Mouse (Mus musculus): ENCODE measurements around the gene Hemgn. TPM values are rescaled to one million over a fixed set of nuclear protein-coding genes. Genes with fewer than 3 reads are reported as not detected.
A peak's percentile ranks its signal among the peaks of the same experiment; 100 is the strongest.

The Hemgn gene
- polyA plus RNA-seq, 1 experiment from 2014 or later, result 0.13 TPM

DNA sequence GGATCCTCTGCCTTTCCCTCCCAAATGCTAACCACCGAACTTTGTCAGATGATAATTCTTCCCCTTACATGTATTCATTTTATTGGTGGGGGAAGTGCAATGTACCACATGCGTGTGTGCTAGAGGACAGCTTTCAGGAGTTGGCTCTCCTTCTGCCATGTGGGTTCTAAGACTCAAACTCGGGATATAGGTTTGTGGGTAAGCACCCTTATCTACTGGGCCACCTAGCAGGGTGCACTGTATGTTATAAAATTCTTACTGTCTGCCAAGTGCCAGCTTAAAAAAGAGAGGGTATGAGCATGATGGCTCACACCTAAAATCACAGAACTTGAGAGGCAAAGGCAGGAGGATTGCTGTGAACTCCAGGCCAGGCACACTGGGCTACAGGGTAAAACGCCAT lies 14.5 kb downstream of the Hemgn start:
- 82% methylated on average over 4 of the region's 4 CpGs for WGBS
- H3K4me3 ChIP-seq (ENCODE audit: low read length), result no peak overlapping the region
- no peak for ATAC-seq

DNA sequence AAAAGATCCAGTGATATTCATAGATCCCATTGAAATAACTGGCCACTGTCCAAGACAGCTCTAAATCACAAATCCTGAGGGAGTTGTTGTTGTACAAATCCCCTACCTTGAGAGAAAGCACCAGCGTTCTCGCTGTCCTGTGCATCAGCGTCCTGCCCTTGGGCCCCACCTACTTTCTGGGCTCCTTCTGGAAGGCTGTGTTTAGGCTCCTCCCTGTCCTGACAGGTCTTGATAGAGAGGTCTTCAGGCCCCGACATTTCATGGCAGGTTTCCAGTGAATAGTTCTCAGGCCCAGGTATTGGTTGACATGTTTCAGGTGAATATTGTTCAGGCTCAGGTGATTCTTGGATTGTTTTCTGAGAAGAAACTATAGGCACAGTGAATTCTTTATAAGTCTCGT lies 17.6 kb downstream of the Hemgn start:
- no peak for ATAC-seq
- no peak overlapping the region for H3K4me3 ChIP-seq (ENCODE audit: low read length)
- no peaks in the 10 kb centered on the region for H3K4me1 ChIP-seq (ENCODE audit: control insufficient read depth, insufficient read depth, low read depth, low read length)
- H3K9ac ChIP-seq (ENCODE audit: low read depth, low read length), result no peak overlapping the region
- no peak overlapping the region for H3K27ac ChIP-seq (ENCODE audit: low read depth, low read length)
- no peak overlapping the region for H3K4me2 ChIP-seq (ENCODE audit: low read length)
- 36% methylated on average over 5 of the region's 5 CpGs for WGBS
- H3K9me3 ChIP-seq (ENCODE audit: control insufficient read depth, low read length), result no peaks in the 10 kb centered on the region
- no peaks in the 10 kb centered on the region for H3K36me3 ChIP-seq (ENCODE audit: control insufficient read depth, insufficient read depth, low read length)
- H3K27me3 ChIP-seq (replicated peaks; ENCODE audit: control insufficient read depth, insufficient read depth, low read length), result no peaks in the 10 kb centered on the region; the same call in 1 of the 2 replicates

More for the DNA sequence above, 14.5 kb downstream of the Hemgn start:
- Histone ChIP-seq H3K4me1 (ENCODE audit: control insufficient read depth, insufficient read depth, low read depth, low read length) (no peaks in the 10 kb centered on the region), H3K27me3 (replicated peaks; ENCODE audit: control insufficient read depth, insufficient read depth, low read length) (no peaks in the 10 kb centered on the region), H3K27ac (ENCODE audit: low read depth, low read length) (no peak overlapping the region), H3K9ac (ENCODE audit: low read depth, low read length) (no peak overlapping the region), H3K36me3 (ENCODE audit: control insufficient read depth, insufficient read depth, low read length) (no peaks in the 10 kb centered on the region), H3K9me3 (ENCODE audit: control insufficient read depth, low read length) (no peaks in the 10 kb centered on the region), H3K4me2 (ENCODE audit: low read length) (no peak overlapping the region)

DNA sequence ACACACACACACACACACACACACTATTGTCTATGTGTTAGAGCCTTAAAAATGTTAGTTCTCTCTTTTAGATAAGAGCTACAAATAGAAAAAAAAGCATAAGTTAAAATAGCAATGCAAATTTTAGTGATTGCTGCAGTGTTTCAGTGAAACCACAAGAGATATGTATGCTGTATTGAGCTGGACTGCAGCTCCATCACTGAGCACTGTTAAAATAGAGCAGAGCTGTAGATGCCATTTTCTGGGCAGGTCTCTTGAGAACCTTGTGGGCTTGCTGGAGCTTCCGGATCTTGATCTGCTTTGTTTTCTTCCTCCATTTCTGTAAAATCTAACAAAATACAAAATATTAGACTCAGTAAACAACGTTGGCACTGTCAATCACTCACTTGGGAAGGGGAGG lies 18.9 kb downstream of the Hemgn start:
- Histone ChIP-seq H3K9ac (ENCODE audit: low read depth, low read length) (no peak overlapping the region), H3K36me3 (ENCODE audit: control insufficient read depth, insufficient read depth, low read length) (no peaks in the 10 kb centered on the region), H3K9me3 (ENCODE audit: control insufficient read depth, low read length) (no peaks in the 10 kb centered on the region), H3K4me3 (ENCODE audit: low read length) (no peak overlapping the region), H3K27me3 (replicated peaks; ENCODE audit: control insufficient read depth, insufficient read depth, low read length) (no peaks in the 10 kb centered on the region; the same call in 1 of the 2 replicates), H3K27ac (ENCODE audit: low read depth, low read length) (no peak overlapping the region), H3K4me2 (ENCODE audit: low read length) (no peak overlapping the region), H3K4me1 (ENCODE audit: control insufficient read depth, insufficient read depth, low read depth, low read length) (peaks cover 3% of the 10 kb centered on the region)
- no peak for ATAC-seq
- WGBS, result 86% methylated on average over 2 of the region's 2 CpGs

DNA sequence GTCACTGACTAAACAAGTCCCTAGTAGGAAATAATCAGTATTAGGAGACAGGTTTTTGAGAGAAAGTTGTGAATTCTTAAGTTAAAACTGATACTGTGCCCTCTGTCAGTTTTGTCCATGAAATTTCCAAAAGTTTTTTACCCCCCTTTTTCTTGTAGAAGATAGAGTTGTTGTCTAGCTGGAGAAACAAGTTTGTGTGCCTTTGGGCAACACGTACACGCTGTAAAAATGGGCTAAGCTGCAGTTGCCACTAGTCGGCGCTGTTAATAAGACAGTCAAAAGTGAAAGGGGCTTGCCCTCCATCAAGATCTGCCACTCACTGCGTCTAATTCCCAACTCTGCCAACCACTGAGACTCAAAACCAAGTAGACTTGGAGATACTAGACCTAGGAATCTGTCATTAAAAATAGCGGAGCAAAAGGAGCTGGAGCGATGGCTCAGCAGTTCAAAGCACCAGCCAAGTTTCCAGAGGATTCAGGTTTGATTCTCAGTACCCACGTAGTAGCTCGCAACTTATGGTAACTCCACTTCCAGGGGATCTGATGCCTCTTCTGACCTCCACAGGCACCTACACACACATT lies 22.8 kb downstream of the Hemgn start:
- Histone ChIP-seq H3K4me1 (ENCODE audit: control insufficient read depth, insufficient read depth, low read depth, low read length) (peaks cover 3% of the 10 kb centered on the region), H3K9ac (ENCODE audit: low read depth, low read length) (no peak overlapping the region), H3K4me2 (ENCODE audit: low read length) (peak overlapping the region; percentile 74), H3K36me3 (ENCODE audit: control insufficient read depth, insufficient read depth, low read length) (peaks cover 6% of the 10 kb centered on the region; the same call in 1 of the 2 replicates), H3K27ac (ENCODE audit: low read depth, low read length) (no peak overlapping the region; the same call in 1 of the 2 replicates), H3K4me3 (ENCODE audit: low read length) (no peak overlapping the region; the same call in 1 of the 2 replicates), H3K27me3 (replicated peaks; ENCODE audit: control insufficient read depth, insufficient read depth, low read length) (no peaks in the 10 kb centered on the region; the same call in 1 of the 2 replicates), H3K9me3 (ENCODE audit: control insufficient read depth, low read length) (no peaks in the 10 kb centered on the region)
- 24% methylated on average over 9 of the region's 9 CpGs for WGBS
- ATAC-seq, result no peak

DNA sequence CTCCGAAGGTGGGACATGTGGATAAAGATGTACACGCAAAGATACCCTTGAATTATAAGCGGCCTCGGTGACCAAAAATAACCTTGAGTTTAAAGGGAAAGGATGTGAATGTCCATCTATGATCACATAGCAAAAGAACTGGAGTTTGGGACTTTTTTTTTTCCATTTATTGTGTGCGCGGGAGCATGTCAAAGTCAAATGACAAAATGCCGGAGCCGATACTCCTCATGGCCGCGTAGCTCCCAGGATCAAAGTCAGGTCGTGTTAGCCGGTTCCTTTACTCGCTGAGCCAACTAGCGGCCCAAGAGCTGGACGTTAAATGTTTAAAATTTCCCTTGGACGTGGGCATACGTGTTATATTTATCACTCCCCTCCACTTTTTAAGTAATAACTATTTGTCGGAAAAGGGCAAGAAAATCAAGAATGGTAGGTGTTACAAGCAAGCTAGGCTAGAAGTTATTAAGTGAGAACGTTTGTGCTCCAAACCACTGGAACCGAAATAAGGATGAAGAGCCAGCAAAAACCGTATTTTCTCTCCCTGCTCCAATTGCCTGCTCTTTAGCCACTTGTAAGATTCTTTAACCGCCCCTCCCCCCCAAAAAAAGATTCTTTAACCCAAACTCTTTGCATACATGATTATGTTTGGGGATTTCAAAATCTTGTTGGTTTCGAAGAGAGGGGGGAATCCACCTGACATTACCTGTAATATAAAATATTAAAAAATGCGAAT lies 23.5 kb downstream of the Hemgn start:
- peak overlapping the region; percentile 52 for H3K4me3 ChIP-seq (ENCODE audit: low read length)
- peak overlapping the region; percentile 74 for H3K4me2 ChIP-seq (ENCODE audit: low read length)
- no peaks in the 10 kb centered on the region for H3K9me3 ChIP-seq (ENCODE audit: control insufficient read depth, low read length)
- ATAC-seq, result no peak
- H3K27ac ChIP-seq (ENCODE audit: low read depth, low read length), result peak overlapping the region; percentile 89
- H3K4me1 ChIP-seq (ENCODE audit: control insufficient read depth, insufficient read depth, low read depth, low read length), result peaks cover 3% of the 10 kb centered on the region
- H3K9ac ChIP-seq (ENCODE audit: low read depth, low read length), result peak overlapping the region; percentile 89
- 2% methylated on average over 24 of the region's 24 CpGs for WGBS
- H3K36me3 ChIP-seq (ENCODE audit: control insufficient read depth, insufficient read depth, low read length), result peaks cover 10% of the 10 kb centered on the region
- H3K27me3 ChIP-seq (replicated peaks; ENCODE audit: control insufficient read depth, insufficient read depth, low read length), result no peaks in the 10 kb centered on the region; the same call in 1 of the 2 replicates

DNA sequence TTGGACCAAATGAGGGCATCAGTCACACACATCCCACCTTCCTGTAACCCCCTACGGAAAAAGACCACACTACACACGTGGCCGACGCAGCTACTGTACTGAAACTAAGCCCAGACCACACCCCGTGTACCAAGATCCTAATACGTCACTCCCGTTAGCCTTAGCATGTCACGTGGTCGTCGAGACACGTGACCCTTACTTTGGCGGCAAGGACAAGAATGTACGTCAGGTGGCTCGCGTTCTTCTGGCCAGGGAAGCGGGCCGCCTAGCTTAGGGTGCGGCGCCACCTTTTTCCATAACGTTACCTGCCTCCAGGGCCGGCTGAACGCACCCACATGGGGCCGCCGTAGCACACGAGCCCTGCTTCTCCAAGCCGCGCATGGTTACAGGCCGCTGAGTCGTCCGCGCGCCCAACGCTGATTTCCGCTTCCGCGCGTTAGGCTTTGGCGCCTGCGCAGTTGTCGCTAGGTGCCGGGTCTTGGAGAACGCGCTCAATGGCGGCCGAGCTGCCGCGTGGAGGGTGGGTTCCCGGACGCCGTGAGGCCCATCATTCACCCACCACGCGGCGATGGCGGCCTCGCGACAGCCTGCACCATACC lies 24.2 kb downstream of the Hemgn start, which contains the start of gene Trmo:
Gene Trmo, minus strand, starts transcription at position 425 of the 599 bp plus-strand sequence.
- H3K36me3 ChIP-seq (ENCODE audit: control insufficient read depth, insufficient read depth, low read length), result peaks cover 10% of the 10 kb centered on the region
- peak; percentile 97 for ATAC-seq

DNA sequence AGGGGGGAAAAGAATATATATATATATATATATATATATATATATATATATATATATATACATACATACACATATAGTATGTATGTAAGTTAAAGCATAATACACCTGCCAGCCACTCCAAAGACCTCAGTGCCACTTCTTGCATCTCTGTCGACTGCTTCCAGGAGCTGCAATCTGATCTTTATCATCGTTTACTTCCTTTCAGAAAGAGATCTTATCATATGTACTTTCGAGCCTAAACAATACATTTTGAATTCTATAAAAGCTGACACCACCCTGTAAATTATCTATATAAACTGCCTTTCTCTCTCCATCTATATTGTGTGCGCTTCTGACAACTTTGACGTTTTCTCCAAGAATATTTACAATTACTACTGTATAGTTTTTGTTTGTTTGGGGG lies 24.8 kb downstream of the Hemgn start:
- WGBS, result 45% methylated on average over 5 of the region's 5 CpGs
- Histone ChIP-seq H3K9ac (ENCODE audit: low read depth, low read length) (peak overlapping the region; percentile 89), H3K27me3 (replicated peaks; ENCODE audit: control insufficient read depth, insufficient read depth, low read length) (no peaks in the 10 kb centered on the region; the same call in 1 of the 2 replicates), H3K9me3 (ENCODE audit: control insufficient read depth, low read length) (no peaks in the 10 kb centered on the region), H3K4me1 (ENCODE audit: control insufficient read depth, insufficient read depth, low read depth, low read length) (peaks cover 3% of the 10 kb centered on the region), H3K4me2 (ENCODE audit: low read length) (peak overlapping the region; percentile 74), H3K36me3 (ENCODE audit: control insufficient read depth, insufficient read depth, low read length) (peaks cover 13% of the 10 kb centered on the region), H3K27ac (ENCODE audit: low read depth, low read length) (peak overlapping the region; percentile 89), H3K4me3 (ENCODE audit: low read length) (peak overlapping the region; percentile 52)
- no peak for ATAC-seq

More for the DNA sequence above, 24.2 kb downstream of the Hemgn start, which contains the start of gene Trmo:
- Histone ChIP-seq H3K9ac (ENCODE audit: low read depth, low read length) (peak within 1 kb of the TSS; percentile 89), H3K9me3 (ENCODE audit: control insufficient read depth, low read length) (no peaks in the 10 kb centered on the region), H3K4me2 (ENCODE audit: low read length) (peak within 1 kb of the TSS; percentile 74), H3K4me1 (ENCODE audit: control insufficient read depth, insufficient read depth, low read depth, low read length) (peaks cover 3% of the 10 kb centered on the region), H3K4me3 (ENCODE audit: low read length) (peak within 1 kb of the TSS; percentile 52), H3K27me3 (replicated peaks; ENCODE audit: control insufficient read depth, insufficient read depth, low read length) (no peaks in the 10 kb centered on the region; the same call in 1 of the 2 replicates), H3K27ac (ENCODE audit: low read depth, low read length) (peak within 1 kb of the TSS; percentile 89)
- WGBS, result under 1% methylated on average over 55 of the region's 56 CpGs

DNA sequence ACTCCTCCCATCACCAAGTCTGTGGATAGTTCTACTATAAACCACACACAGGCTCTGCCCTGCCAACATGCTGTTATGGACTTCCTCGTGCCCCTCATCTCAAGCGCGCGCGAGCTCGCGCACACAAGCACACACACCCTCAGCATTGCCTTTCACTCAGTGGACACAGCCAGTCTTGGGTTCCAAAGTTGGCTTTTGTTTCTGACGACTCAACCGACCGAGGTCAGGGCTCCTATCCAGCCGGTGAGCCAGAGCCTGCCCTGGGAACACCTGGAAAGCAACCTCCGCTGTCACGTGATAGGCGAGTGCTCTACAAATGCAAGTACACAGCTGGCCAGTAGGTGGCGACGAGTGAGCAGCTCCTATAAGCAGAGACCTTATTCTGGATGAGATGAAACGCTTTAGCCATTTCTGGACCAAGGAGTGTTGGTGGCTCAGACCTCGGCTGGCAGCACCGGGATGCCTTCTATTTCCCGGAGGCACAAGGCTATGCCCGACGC lies 38.4 kb downstream of the Hemgn start:
- Histone ChIP-seq H3K4me3 (ENCODE audit: low read length) (peak overlapping the region; percentile 41), H3K9me3 (ENCODE audit: control insufficient read depth, low read length) (no peaks in the 10 kb centered on the region), H3K27me3 (replicated peaks; ENCODE audit: control insufficient read depth, insufficient read depth, low read length) (no peaks in the 10 kb centered on the region; the same call in 1 of the 2 replicates), H3K36me3 (ENCODE audit: control insufficient read depth, insufficient read depth, low read length) (peaks cover 4% of the 10 kb centered on the region), H3K4me1 (ENCODE audit: control insufficient read depth, insufficient read depth, low read depth, low read length) (peaks cover 3% of the 10 kb centered on the region; the same call in 1 of the 2 replicates), H3K9ac (ENCODE audit: low read depth, low read length) (peak overlapping the region; percentile 56), H3K27ac (ENCODE audit: low read depth, low read length) (no peak overlapping the region), H3K4me2 (ENCODE audit: low read length) (peak overlapping the region; percentile 66)
- peak; percentile 68 for ATAC-seq
- 22% methylated on average over 22 of the region's 22 CpGs for WGBS

Data from hindbrain, embryonic 16.5 days (tissue).